Mouse (Mus musculus) neural tube, embryonic 11.5 days (tissue): Measurements from ENCODE around the gene Mycn. TPM values are rescaled to one million over a fixed set of nuclear protein-coding genes. Genes with fewer than 3 reads are reported as not detected.
A peak's percentile ranks its signal among the peaks of the same experiment; 100 is the strongest.

Experiments
- ATAC-seq: fragments of 200-750 bp; cut with Nextera tagmentation; 2 replicates; pipeline ENCODE4 v1.8.0; 2017; ENCODE audit warnings: moderate number of reproducible peaks, mild to moderate bottlenecking, moderate TSS enrichment, moderate library complexity; ENCODE audit not compliant: insufficient read depth, low FRiP score, low TSS enrichment
- DNase-seq: peaks from one replicate; pipeline ENCODE4 v3.0.0-alpha.2; 2015; ENCODE audit warnings: low spot score
- H3K27ac ChIP-seq: fragments of 300-500 bp; sonication (generic); 2 replicates; pipeline ENCODE4 v1.5.1; 2014; ENCODE audit warnings: low read depth, mild to moderate bottlenecking, low read length
- H3K27me3 ChIP-seq: fragments of 300-500 bp; sonication (generic); 2 replicates; pipeline ENCODE4 v1.6.1; 2014; ENCODE audit warnings: mild to moderate bottlenecking, low read length, mixed read lengths; ENCODE audit not compliant: control insufficient read depth, insufficient read depth
- H3K36me3 ChIP-seq: fragments of 300-500 bp; sonication (generic); 2 replicates; pipeline ENCODE4 v1.6.1; 2014; ENCODE audit warnings: mild to moderate bottlenecking, low read length, moderate library complexity, mixed read lengths; ENCODE audit not compliant: control insufficient read depth, insufficient read depth
- H3K4me1 ChIP-seq: fragments of 300-500 bp; sonication (generic); 2 replicates; pipeline ENCODE4 v1.6.1; 2014; ENCODE audit warnings: low read length, mixed read lengths; ENCODE audit not compliant: control insufficient read depth, insufficient read depth
- H3K4me2 ChIP-seq: fragments of 300-500 bp; sonication (generic); 2 replicates; pipeline ENCODE4 v1.6.1; 2014; ENCODE audit warnings: low read depth, mild to moderate bottlenecking, moderate library complexity
- H3K4me3 ChIP-seq: fragments of 300-500 bp; sonication (generic); 2 replicates; pipeline ENCODE4 v1.5.1; 2014; ENCODE audit warnings: low read depth, low read length
- H3K9ac ChIP-seq: fragments of 300-500 bp; sonication (generic); 2 replicates; pipeline ENCODE4 v1.6.1; 2014; ENCODE audit warnings: mild to moderate bottlenecking, low read length
- H3K9me3 ChIP-seq: fragments of 300-500 bp; sonication (generic); 2 replicates; pipeline ENCODE4 v1.6.1; 2016; ENCODE audit warnings: low read length; ENCODE audit not compliant: control insufficient read depth
- WGBS: fragments of 180-500 bp; shearing (Covaris S2); extraction: QIAGEN DNeasy Blood & Tissue Kit; methylation state at CpG from one replicate; pipeline ENCODE4 v1.1.7; 2014; 5-methylcytosine and 5-hydroxymethylcytosine counted together
- polyA plus RNA-seq: library from polyadenylated mRNA; unstranded; fragments of >200 nt; fragmentation: Nextera tagmentation; extraction: Ambion mirVana; gene quantifications from 2 replicates; pipeline ENCODE4 v1.2.1, GENCODE M21; 2014

Mycn gene
- 101 and 107 TPM in 2 replicates for polyA plus RNA-seq

GRCm38 (mm10) chr12:12941661-12942363, at the start of gene Mycn:
Gene Mycn, minus strand, starts transcription at chr12:12941914.
- Histone ChIP-seq H3K27me3 (no peaks in the 10 kb centered on the region), H3K4me2 (peak within 1 kb of the TSS; percentile 67), H3K27ac (peak within 1 kb of the TSS; percentile 95), H3K9ac (peak within 1 kb of the TSS; percentile 95), H3K36me3 (peaks cover 5% of the 10 kb centered on the region), H3K4me1 (peaks cover 9% of the 10 kb centered on the region), H3K9me3 (no peaks in the 10 kb centered on the region), H3K4me3 (peak within 1 kb of the TSS; percentile 87)
- peak; percentile 92 for DNase-seq
- WGBS: 0% methylated on average over 35 of the region's 38 CpGs
- peak; percentile 74 for ATAC-seq

- Histone ChIP-seq H3K27ac (no peak overlapping the region), H3K4me3 (no peak overlapping the region), H3K4me2 (no peak overlapping the region), H3K27me3 (no peaks in the 10 kb centered on the region), H3K4me1 (no peaks in the 10 kb centered on the region), H3K36me3 (no peaks in the 10 kb centered on the region), H3K9ac (no peak overlapping the region), H3K9me3 (no peaks in the 10 kb centered on the region)
- ATAC-seq (no peak), DNase-seq (no peak)
- WGBS: 83% methylated on average over 8 of the region's 8 CpGs
These were observed 45.7 kb upstream of the Mycn start for GRCm38 (mm10) chr12:12987376-12987775.

- H3K4me2 ChIP-seq: no peak overlapping the region
- DNase-seq: no peak
- H3K9ac ChIP-seq: no peak overlapping the region
- WGBS: 87% methylated on average over 20 of the region's 20 CpGs
- H3K27me3 ChIP-seq: no peaks in the 10 kb centered on the region
- ATAC-seq: no peak
- no peaks in the 10 kb centered on the region for H3K4me1 ChIP-seq
- H3K4me3 ChIP-seq: no peak overlapping the region
- H3K36me3 ChIP-seq: no peaks in the 10 kb centered on the region
- H3K27ac ChIP-seq: no peak overlapping the region
- no peaks in the 10 kb centered on the region for H3K9me3 ChIP-seq
These were observed 45.0 kb upstream of the Mycn start for GRCm38 (mm10) chr12:12986612-12987206.

GRCm38 (mm10) chr12:12983032-12983431, 41.3 kb upstream of the Mycn start:
- DNase-seq: no peak
- Histone ChIP-seq H3K4me2 (no peak overlapping the region), H3K27ac (no peak overlapping the region), H3K9me3 (no peaks in the 10 kb centered on the region), H3K4me3 (no peak overlapping the region), H3K9ac (no peak overlapping the region), H3K36me3 (no peaks in the 10 kb centered on the region), H3K4me1 (no peaks in the 10 kb centered on the region), H3K27me3 (no peaks in the 10 kb centered on the region)
- WGBS: 82% methylated on average over 1 of the region's 1 CpGs
- no peak for ATAC-seq

- H3K27ac ChIP-seq: no peak overlapping the region
- no peaks in the 10 kb centered on the region for H3K27me3 ChIP-seq
- ATAC-seq (no peak), DNase-seq (no peak)
- H3K36me3 ChIP-seq: no peaks in the 10 kb centered on the region
- H3K4me2 ChIP-seq: no peak overlapping the region
- no peaks in the 10 kb centered on the region for H3K9me3 ChIP-seq
- no peak overlapping the region for H3K4me3 ChIP-seq
- WGBS: 86% methylated on average over 1 of the region's 1 CpGs
- H3K4me1 ChIP-seq: no peaks in the 10 kb centered on the region
- no peak overlapping the region for H3K9ac ChIP-seq
These were observed 33.7 kb upstream of the Mycn start for GRCm38 (mm10) chr12:12975397-12975796.

- no peak overlapping the region for H3K4me3 ChIP-seq
- H3K4me1 ChIP-seq: no peaks in the 10 kb centered on the region
- H3K4me2 ChIP-seq: no peak overlapping the region
- no peaks in the 10 kb centered on the region for H3K9me3 ChIP-seq
- ATAC-seq (no peak), DNase-seq (no peak)
- H3K36me3 ChIP-seq: no peaks in the 10 kb centered on the region
- WGBS: 51% methylated on average over 8 of the region's 8 CpGs
- no peaks in the 10 kb centered on the region for H3K27me3 ChIP-seq
- no peak overlapping the region for H3K9ac ChIP-seq
- H3K27ac ChIP-seq: no peak overlapping the region
These were observed 31.2 kb upstream of the Mycn start for GRCm38 (mm10) chr12:12972756-12973435.

GRCm38 (mm10) chr12:12967946-12968345, 26.2 kb upstream of the Mycn start:
- ATAC-seq: no peak; the same call in 1 of the 2 replicates
- no peaks in the 10 kb centered on the region for H3K9me3 ChIP-seq
- no peaks in the 10 kb centered on the region for H3K27me3 ChIP-seq
- H3K36me3 ChIP-seq: no peaks in the 10 kb centered on the region
- H3K4me3 ChIP-seq: no peak overlapping the region
- WGBS: 69% methylated on average over 2 of the region's 2 CpGs
- H3K4me2 ChIP-seq: no peak overlapping the region
- H3K9ac ChIP-seq: no peak overlapping the region
- no peak for DNase-seq
- no peak overlapping the region for H3K27ac ChIP-seq
- H3K4me1 ChIP-seq: no peaks in the 10 kb centered on the region

GRCm38 (mm10) chr12:12964856-12965255, 23.1 kb upstream of the Mycn start:
- Histone ChIP-seq H3K9me3 (no peaks in the 10 kb centered on the region), H3K4me1 (no peaks in the 10 kb centered on the region), H3K27me3 (no peaks in the 10 kb centered on the region), H3K4me3 (no peak overlapping the region), H3K4me2 (no peak overlapping the region), H3K9ac (no peak overlapping the region), H3K27ac (no peak overlapping the region), H3K36me3 (no peaks in the 10 kb centered on the region)
- DNase-seq (no peak), ATAC-seq (no peak)
- WGBS: 88% methylated on average over 3 of the region's 3 CpGs
